Mouse (Mus musculus): ENCODE measurements around the gene Asb11. TPM values are rescaled to one million over a fixed set of nuclear protein-coding genes. Genes with fewer than 3 reads are reported as not detected.

Gene Asb11
- polyA plus RNA-seq (2016; fragmentation: Nextera tagmentation; extraction: Ambion mirVana) = not detected in 2 replicates

DNA sequence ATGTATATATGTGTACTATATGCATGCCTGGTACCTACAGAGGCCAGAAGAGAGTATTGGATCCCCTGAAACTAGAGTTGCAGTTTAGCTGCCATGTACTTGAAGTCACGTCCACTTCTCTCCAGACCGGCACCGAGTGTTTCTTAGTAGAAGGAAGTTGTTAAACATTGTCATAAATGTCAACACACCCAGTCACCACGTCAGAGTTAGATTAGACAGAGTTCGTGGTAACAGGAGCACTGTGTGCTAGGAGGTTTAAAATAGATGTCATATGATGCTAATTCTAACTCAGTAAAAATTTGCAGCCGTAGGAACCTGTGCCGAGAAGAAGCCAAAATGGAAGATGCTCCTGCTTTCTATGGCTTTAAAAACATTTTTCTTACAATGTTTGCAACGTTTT is at the start of gene Asb11:
Gene Asb11, plus strand, starts transcription at position 286 of the 400 bp plus-strand sequence.
- no peaks in the 10 kb centered on the region for H3K9me3 ChIP-seq
- peaks cover 25% of the 10 kb centered on the region for H3K27me3 ChIP-seq (ENCODE audit: insufficient read depth, poor library complexity, severe bottlenecking)
- peaks cover 18% of the 10 kb centered on the region for H3K36me3 ChIP-seq
- H3K27ac ChIP-seq = no peak within 1 kb of the TSS
- no peak for DNase-seq (ENCODE audit: low spot score)
- H3K4me1 ChIP-seq (replicated peaks) = no peaks in the 10 kb centered on the region
- 84% methylated on average over 8 of the region's 8 CpGs for WGBS
- no peak within 1 kb of the TSS for H3K4me3 ChIP-seq

DNA sequence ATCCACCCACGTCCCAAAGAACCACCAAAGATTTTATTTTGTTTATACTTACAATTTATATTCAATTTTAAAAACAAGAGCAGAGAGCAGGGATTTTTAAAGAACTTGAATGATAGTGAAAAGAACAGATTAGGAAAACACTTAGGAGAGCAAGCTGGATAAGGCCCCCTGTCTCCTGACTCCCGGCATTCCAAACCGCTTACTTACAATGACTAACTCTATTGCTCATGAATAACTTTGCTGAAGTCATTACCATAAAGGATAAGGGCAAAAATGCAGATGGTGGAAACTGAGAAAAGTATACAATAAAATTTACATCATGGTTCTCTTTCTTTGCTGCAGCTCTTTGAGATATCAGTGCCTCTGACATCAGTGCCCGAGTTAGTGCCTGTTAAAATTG is 42.7 kb upstream of the Asb11 start:
- Histone ChIP-seq H3K36me3 (no peaks in the 10 kb centered on the region), H3K4me3 (no peak overlapping the region), H3K27me3 (ENCODE audit: insufficient read depth, poor library complexity, severe bottlenecking) (peaks cover 18% of the 10 kb centered on the region; the same call in 1 of the 2 replicates), H3K27ac (no peak overlapping the region), H3K9me3 (no peaks in the 10 kb centered on the region), H3K4me1 (replicated peaks) (no peaks in the 10 kb centered on the region)
- no peak for DNase-seq (ENCODE audit: low spot score)
- WGBS = 86% methylated on average over 4 of the region's 4 CpGs

DNA sequence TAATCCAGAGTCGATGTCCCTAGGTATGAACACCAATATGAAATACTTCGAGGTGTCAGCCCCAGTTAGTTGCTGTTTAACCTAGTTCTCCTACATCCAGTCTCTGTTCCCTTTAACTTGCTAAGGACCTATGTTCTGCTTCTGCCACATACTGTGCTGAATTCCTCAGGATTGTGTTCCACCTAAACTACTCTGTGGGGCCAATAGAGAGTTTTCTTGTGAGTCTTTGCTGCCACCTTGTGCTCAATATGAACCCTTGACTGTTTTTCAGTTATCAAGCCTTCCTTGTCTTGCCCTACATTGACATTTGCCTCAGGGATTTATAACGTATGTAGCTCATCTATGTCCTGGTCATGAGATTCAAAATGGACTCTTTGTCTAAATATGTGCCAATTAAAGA is 38.3 kb upstream of the Asb11 start:
- Histone ChIP-seq H3K4me1 (replicated peaks) (no peaks in the 10 kb centered on the region), H3K36me3 (no peaks in the 10 kb centered on the region), H3K27ac (no peak overlapping the region), H3K4me3 (no peak overlapping the region), H3K27me3 (ENCODE audit: insufficient read depth, poor library complexity, severe bottlenecking) (peaks cover 18% of the 10 kb centered on the region; the same call in 1 of the 2 replicates), H3K9me3 (no peaks in the 10 kb centered on the region)
- DNase-seq (ENCODE audit: low spot score) = no peak
- WGBS = 64% methylated on average over 3 of the region's 3 CpGs

GRCm38 (mm10) chrX:164405080-164405649 is 31.6 kb upstream of the Asb11 start:
- no peak overlapping the region for H3K27ac ChIP-seq
- peaks cover 23% of the 10 kb centered on the region for H3K27me3 ChIP-seq (ENCODE audit: insufficient read depth, poor library complexity, severe bottlenecking)
- H3K4me3 ChIP-seq = no peak overlapping the region
- H3K9me3 ChIP-seq = no peaks in the 10 kb centered on the region
- no peaks in the 10 kb centered on the region for H3K4me1 ChIP-seq (replicated peaks)
- DNase-seq (ENCODE audit: low spot score) = no peak
- H3K36me3 ChIP-seq = no peaks in the 10 kb centered on the region

DNA sequence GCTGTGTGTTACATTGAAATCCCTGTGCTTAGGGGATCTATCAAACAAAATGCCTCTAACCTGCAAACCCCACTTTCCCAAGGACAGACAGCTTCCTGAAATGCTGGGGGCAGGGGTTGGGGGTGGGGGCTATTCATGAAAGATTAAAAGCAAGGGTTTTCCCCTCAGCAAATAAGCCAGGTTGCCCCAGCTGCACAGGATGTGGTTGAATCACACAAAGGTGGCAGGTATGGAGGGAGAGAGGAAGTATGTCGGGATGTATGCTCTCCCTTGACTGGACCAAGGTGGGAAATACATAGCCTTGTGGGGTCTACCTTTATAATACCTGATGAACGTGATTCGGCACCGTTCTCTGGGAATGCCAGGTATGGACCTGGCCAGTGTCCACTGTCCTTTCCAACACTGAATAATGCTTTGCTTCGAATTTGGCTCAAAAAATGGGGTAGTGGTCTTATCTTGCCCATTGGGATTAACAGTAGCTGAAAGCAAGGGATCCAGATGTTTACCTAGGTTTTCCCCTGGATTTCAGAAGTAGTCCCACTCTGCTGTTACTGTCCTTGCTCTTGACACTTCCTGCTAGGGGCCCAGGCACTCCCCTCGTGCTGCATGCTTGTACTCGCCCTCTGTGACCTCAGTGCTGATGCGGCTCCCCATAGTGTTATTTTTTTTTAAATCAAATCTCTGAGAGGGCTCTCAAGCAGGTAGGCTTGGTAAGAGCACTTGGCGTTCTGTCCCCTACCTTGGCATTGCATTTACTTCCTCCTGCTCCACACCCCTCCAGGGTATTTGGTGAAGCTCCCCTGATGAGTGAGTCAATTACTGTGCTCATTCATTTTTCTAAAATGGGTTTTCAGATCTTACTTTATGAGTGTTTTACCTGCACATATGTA is 30.4 kb upstream of the Asb11 start:
- Histone ChIP-seq H3K9me3 (no peaks in the 10 kb centered on the region), H3K27me3 (ENCODE audit: insufficient read depth, poor library complexity, severe bottlenecking) (peaks cover 28% of the 10 kb centered on the region), H3K27ac (no peak overlapping the region), H3K36me3 (no peaks in the 10 kb centered on the region), H3K4me1 (replicated peaks) (no peaks in the 10 kb centered on the region), H3K4me3 (no peak overlapping the region)
- 75% methylated on average over 9 of the region's 9 CpGs for WGBS
- no peak for DNase-seq (ENCODE audit: low spot score)

GRCm38 (mm10) chrX:164408301-164408927 is 28.4 kb upstream of the Asb11 start:
- DNase-seq (ENCODE audit: low spot score) = no peak
- H3K27me3 ChIP-seq (ENCODE audit: insufficient read depth, poor library complexity, severe bottlenecking) = peaks cover 31% of the 10 kb centered on the region
- no peak overlapping the region for H3K4me3 ChIP-seq
- H3K4me1 ChIP-seq (replicated peaks) = no peaks in the 10 kb centered on the region
- no peaks in the 10 kb centered on the region for H3K36me3 ChIP-seq
- 82% methylated on average over 3 of the region's 3 CpGs for WGBS
- H3K27ac ChIP-seq = no peak overlapping the region
- H3K9me3 ChIP-seq = no peaks in the 10 kb centered on the region

GRCm38 (mm10) chrX:164410562-164410961 is 26.2 kb upstream of the Asb11 start:
- Histone ChIP-seq H3K4me3 (no peak overlapping the region), H3K27ac (no peak overlapping the region), H3K9me3 (no peaks in the 10 kb centered on the region), H3K4me1 (replicated peaks) (no peaks in the 10 kb centered on the region), H3K27me3 (ENCODE audit: insufficient read depth, poor library complexity, severe bottlenecking) (peaks cover 37% of the 10 kb centered on the region), H3K36me3 (no peaks in the 10 kb centered on the region)
- no peak for DNase-seq (ENCODE audit: low spot score)
- WGBS = 88% methylated on average over 1 of the region's 1 CpGs

DNA sequence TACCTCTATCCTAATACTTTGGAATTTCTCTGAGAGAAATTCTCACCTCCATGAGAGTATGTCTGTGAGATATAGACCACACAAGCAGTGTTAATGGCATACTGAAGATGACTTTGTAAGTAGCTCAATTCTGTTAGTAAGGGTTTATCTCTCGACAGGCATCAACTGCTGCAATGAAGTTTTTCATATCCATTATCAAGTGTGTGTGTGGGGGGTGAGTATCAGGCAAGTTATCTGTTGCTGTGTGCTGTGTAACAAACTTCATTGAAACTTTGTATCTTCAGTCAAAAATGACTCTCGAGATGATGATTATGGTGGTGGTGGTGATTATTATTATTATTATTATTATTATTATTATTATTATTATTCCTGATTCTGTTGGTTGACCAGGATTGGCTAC is 20.0 kb upstream of the Asb11 start:
- 89% methylated on average over 2 of the region's 2 CpGs for WGBS
- Histone ChIP-seq H3K36me3 (no peaks in the 10 kb centered on the region), H3K4me3 (no peak overlapping the region), H3K9me3 (no peaks in the 10 kb centered on the region), H3K4me1 (replicated peaks) (peaks cover 8% of the 10 kb centered on the region; the same call in 1 of the 2 replicates), H3K27ac (no peak overlapping the region), H3K27me3 (ENCODE audit: insufficient read depth, poor library complexity, severe bottlenecking) (peaks cover 28% of the 10 kb centered on the region; the same call in 1 of the 2 replicates)
- no peak for DNase-seq (ENCODE audit: low spot score)

DNA sequence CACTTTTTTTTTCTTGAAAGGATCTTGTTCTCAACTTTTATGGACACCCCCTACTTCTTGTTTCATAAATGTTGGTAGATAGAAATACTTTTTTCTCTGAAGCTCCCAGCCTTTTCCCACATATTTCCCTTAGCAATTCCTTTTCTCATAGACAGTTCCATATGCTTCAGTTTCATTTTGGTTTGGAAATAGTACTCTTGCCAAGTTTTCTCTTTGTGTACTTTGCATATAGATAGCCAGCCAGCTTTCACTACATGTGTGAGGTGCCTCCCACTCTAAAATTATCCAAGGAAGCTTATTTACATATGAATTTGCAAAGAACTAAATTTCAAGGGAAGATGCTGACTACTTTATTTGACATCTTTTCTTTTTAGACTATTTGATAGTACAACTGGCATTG is 18.8 kb upstream of the Asb11 start:
- H3K9me3 ChIP-seq = no peaks in the 10 kb centered on the region
- peaks cover 8% of the 10 kb centered on the region; the same call in 1 of the 2 replicates for H3K4me1 ChIP-seq (replicated peaks)
- H3K27me3 ChIP-seq (ENCODE audit: insufficient read depth, poor library complexity, severe bottlenecking) = peaks cover 34% of the 10 kb centered on the region
- H3K4me3 ChIP-seq = no peak overlapping the region
- no peak for DNase-seq (ENCODE audit: low spot score)
- H3K36me3 ChIP-seq = peaks cover 7% of the 10 kb centered on the region
- H3K27ac ChIP-seq = no peak overlapping the region

GRCm38 (mm10) chrX:164419471-164419939 is 17.3 kb upstream of the Asb11 start, which contains the start of gene Piga:
TSS of gene Piga (plus strand) at chrX:164419787.
- Histone ChIP-seq H3K9me3 (no peaks in the 10 kb centered on the region), H3K4me1 (replicated peaks) (peaks cover 8% of the 10 kb centered on the region; the same call in 1 of the 2 replicates), H3K4me3 (peak within 1 kb of the TSS; percentile 58), H3K36me3 (peaks cover 9% of the 10 kb centered on the region), H3K27ac (peak within 1 kb of the TSS; percentile 85), H3K27me3 (ENCODE audit: insufficient read depth, poor library complexity, severe bottlenecking) (peaks cover 25% of the 10 kb centered on the region)
- peak; percentile 90 for DNase-seq (ENCODE audit: low spot score)
- 18% methylated on average over 40 of the region's 40 CpGs for WGBS

- no peaks in the 10 kb centered on the region for H3K9me3 ChIP-seq
- H3K27me3 ChIP-seq (ENCODE audit: insufficient read depth, poor library complexity, severe bottlenecking) = peaks cover 25% of the 10 kb centered on the region
- peaks cover 11% of the 10 kb centered on the region for H3K36me3 ChIP-seq
- peak overlapping the region; percentile 58 for H3K4me3 ChIP-seq
- peak overlapping the region; percentile 85 for H3K27ac ChIP-seq
- 18% methylated on average over 13 of the region's 13 CpGs for WGBS
- H3K4me1 ChIP-seq (replicated peaks) = peaks cover 8% of the 10 kb centered on the region; the same call in 1 of the 2 replicates
- DNase-seq (ENCODE audit: low spot score) = no peak
Measured at GRCm38 (mm10) chrX:164419955-164420354, 16.8 kb upstream of the Asb11 start.

DNA sequence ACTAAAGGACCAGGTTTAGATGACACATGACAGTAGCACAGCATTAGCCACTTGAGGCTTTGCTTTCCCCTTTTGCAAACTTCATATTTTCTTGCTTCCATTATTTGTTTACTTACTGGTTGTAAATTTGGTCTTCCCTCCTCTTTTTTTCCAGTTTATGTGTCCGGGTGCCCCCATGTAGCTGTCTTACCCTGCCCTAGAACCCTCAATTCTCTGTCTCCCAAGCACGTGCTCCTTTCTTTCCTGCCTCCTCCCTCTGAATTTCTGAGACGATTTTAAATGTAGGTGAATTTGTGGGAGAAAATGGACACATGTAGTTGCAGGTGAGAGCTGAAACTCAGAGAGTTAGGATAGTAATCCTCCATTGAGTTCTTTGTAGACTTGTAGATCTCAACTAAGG is 16.3 kb upstream of the Asb11 start:
- Histone ChIP-seq H3K36me3 (peaks cover 17% of the 10 kb centered on the region), H3K9me3 (no peaks in the 10 kb centered on the region), H3K27ac (no peak overlapping the region), H3K4me1 (replicated peaks) (peaks cover 8% of the 10 kb centered on the region; the same call in 1 of the 2 replicates), H3K27me3 (ENCODE audit: insufficient read depth, poor library complexity, severe bottlenecking) (peaks cover 31% of the 10 kb centered on the region), H3K4me3 (peak overlapping the region; percentile 58)
- 54% methylated on average over 3 of the region's 3 CpGs for WGBS
- DNase-seq (ENCODE audit: low spot score) = no peak
